Mouse (Mus musculus): Measurements from ENCODE around the gene Sytl2.

The Sytl2 gene

GRCm38 (mm10) chr7:90456845-90457468, 154.9 kb downstream of the Sytl2 start, which contains the start of gene Tmem126a:
Gene Tmem126a (minus strand): TSS chr7:90457229.
- in situ Hi-C loops (cut with MboI, MseI): no loop called here

- in situ Hi-C loops (cut with MboI, MseI): no loop called here
Observed at GRCm38 (mm10) chr7:90457517-90457916, 155.5 kb downstream of the Sytl2 start.

Data from regulatory T cell (primary cell).